Mouse (Mus musculus) CH12F3 (cell line): Measurements from ENCODE around the gene Ergic2.
"Not testable (repeated sequence)": the region's sequence is repeated elsewhere in the genome, so short reads cannot be mapped to it uniquely, and the experiment has no call there.

Source experiments
- in situ Hi-C: fragments of 300-500 bp; cut with MboI; formaldehyde crosslinking; loops from 2 replicates; pipeline ENCODE4 v1.14.3; 2020; ENCODE audit warnings: low sequenced_read_pairs

Ergic2 gene

GRCm38 (mm10) chr6:148214765-148215164 is 2.6 kb upstream of the Ergic2 start:
- in situ Hi-C loops = loop anchor here (25.0 kb wide), 1 partner anchor 698 kb away; no protein-coding TSS in a partner anchor

DNA sequence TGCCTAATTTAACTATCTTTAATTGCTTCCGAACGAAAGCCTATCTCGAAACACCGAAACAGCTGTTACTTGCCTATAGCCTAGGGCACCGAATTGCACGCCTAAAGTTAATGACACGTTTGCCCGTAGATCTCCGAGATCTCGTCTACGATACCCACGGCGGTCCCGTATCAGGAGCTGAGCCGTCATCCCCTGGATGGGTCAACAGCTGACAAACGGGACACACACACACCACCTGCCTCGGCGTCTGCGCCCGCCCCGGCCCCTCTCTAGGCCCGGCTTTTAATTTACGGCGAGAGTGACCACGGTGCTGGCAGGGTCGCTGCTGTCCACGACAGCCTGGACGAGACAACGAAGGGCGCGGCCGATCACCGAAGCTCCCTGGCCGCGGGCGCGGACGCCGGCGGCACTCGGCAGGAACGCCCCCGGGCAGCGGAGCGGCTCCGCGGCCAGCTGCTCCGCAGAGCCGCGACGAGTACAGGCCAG is 740 bp downstream of the Ergic2 start:
- in situ Hi-C loops = loop anchor here (25.0 kb wide), 1 partner anchor 701 kb away; no protein-coding TSS in a partner anchor

- in situ Hi-C loops = loop anchor here (25.0 kb wide), 1 partner anchor 705 kb away; no protein-coding TSS in a partner anchor
These were observed 4.7 kb downstream of the Ergic2 start for GRCm38 (mm10) chr6:148207522-148207921.

DNA sequence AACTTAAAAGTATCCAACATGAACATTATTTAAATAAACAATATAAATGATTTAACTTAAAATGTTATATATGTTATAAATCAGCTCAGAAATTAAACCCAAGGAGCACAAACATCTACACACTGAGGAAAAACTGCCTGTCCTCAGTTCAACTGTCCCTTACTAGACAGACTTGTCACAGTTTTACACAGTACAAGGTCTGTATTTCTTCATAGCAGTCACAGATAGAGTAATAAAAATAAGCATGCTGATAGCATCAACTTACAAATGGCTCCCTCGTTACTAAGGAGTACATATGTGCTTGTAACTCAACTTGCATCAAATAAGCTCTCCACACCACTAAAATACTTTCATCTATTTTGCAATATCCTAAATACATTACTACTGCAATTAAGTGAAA is 7.0 kb downstream of the Ergic2 start:
- in situ Hi-C loops = loop anchor here (25.0 kb wide), 1 partner anchor 707 kb away; no protein-coding TSS in a partner anchor

GRCm38 (mm10) chr6:148199729-148200128 is 12.4 kb downstream of the Ergic2 start:
- in situ Hi-C loops = loop anchor here (25.0 kb wide), 1 partner anchor 713 kb away; no protein-coding TSS in a partner anchor

- in situ Hi-C loops = no loop called here
These were observed 13.0 kb downstream of the Ergic2 start for GRCm38 (mm10) chr6:148199177-148199576.

GRCm38 (mm10) chr6:148193972-148194701 is 18.0 kb downstream of the Ergic2 start:
- in situ Hi-C loops = no loop called here

GRCm38 (mm10) chr6:148185694-148186093 is 26.5 kb downstream of the Ergic2 start:
- in situ Hi-C loops = no loop called here

GRCm38 (mm10) chr6:148172904-148173303 is 39.3 kb downstream of the Ergic2 start:
- in situ Hi-C loops = no loop called here

DNA sequence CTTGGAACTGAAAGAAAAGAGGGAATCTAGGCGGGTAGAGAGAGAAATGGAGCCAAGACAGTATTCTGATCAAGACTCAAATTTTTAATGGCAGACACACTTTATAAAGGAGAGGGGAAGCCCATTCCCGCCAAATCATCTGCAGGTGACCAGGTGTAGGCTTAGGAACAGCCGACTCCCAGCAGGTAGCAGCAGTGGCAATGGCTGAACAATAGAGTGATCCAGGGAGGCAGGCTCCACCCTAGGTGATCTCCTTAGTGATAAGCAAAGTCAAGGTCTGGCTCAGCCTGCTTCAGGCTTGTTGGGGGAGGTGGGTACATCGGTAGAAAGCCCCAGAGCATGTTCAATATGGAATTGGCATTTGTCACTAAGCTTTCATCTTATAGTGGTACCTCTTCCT is 59.9 kb downstream of the Ergic2 start:
- in situ Hi-C loops = not testable (repeated sequence)

- in situ Hi-C loops = no loop called here
These were observed 69.8 kb downstream of the Ergic2 start for GRCm38 (mm10) chr6:148142421-148142820.

GRCm38 (mm10) chr6:148141874-148142273 is 70.3 kb downstream of the Ergic2 start:
- in situ Hi-C loops = no loop called here

- in situ Hi-C loops = no loop called here
These were observed 72.7 kb downstream of the Ergic2 start for GRCm38 (mm10) chr6:148139288-148139995.

DNA sequence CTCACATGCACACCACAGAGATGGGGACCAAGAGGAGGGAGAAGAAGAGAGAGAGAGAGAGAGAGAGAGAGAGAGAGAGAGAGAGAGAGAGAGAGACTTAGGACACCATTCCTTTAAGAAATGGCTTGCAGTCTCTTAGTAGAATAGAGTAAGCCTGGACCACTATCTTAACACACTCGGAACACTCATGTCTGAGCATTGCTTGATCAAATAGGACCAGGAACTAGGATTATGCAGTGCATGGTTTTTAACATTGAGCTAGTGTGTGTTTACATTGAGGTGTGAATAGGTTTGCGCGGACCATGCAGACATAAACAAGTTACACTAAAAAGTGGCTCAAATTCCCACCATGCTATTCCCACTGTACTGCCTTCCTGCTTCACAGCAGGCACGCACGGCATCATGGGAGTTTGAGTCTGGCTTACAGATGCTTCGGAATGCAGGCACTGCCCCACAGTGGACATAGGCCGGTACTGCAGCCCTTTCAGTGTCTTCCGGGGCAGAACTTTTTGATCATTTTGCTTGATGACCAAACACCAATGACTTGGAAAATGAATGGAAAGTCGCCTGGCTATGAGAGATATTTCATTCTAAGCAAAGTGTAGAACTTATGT is 76.3 kb downstream of the Ergic2 start:
- in situ Hi-C loops = no loop called here

DNA sequence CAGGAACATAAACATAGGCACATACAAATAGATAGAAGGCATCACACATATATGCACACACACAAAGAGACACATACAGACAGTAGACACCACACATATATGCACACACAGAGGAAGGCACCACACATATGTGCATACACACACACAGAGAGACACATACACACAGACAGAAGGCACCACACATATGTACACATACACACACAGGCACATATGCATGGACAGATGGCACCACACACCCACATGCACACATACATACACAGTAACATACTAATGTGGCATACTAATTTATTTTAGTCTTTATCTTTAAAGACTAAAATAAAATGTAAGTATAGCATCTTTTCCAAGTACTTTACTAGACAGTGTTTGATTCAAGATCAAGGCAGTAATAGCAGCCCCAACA is 78.6 kb downstream of the Ergic2 start:
- in situ Hi-C loops = no loop called here

DNA sequence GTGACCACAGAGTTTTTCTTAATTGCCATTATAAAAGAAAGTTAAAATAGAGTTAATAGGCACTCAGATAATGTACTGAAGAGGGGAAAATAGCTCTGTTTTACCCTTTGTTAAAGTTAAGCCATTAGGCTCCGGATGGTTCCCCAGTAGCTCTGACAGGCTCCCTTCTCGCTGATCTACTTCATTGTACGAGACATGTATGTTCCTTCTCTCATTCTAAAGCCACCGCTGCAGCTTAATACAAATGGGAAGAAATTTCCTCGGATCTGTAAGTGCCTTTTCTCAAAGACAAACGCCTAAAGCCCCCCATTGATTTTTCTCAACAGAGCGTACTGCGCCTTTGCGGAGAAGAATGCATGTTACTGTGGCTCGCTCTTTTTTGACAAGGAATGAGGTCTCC is 79.9 kb downstream of the Ergic2 start:
- in situ Hi-C loops = no loop called here
